Mouse (Mus musculus) frontal cortex, adult (tissue): Measurements from ENCODE around the gene Tomm40l.
"Not testable (repeated sequence)": the region's sequence is repeated elsewhere in the genome, so short reads cannot be mapped to it uniquely, and the experiment has no call there.

Experiments used
- ATAC-seq: cut with Nextera tagmentation; 2 replicates; pipeline ENCODE4 v1.9.2; 2017; ENCODE audit warnings: mild to moderate bottlenecking, moderate library complexity, mixed read lengths; ENCODE audit not compliant: low TSS enrichment

Tomm40l gene

GRCm38 (mm10) chr1:171250680-171251593, 28.6 kb upstream of the Tomm40l start, which contains the start of gene Ndufs2:
TSS of gene Ndufs2 (minus strand) at chr1:171251388.
- ATAC-seq, result peak; percentile 3; the same call in 1 of the 2 replicates

- ATAC-seq, result peak; percentile 51
These were observed 27.7 kb upstream of the Tomm40l start, which contains the start of gene Adamts4 for GRCm38 (mm10) chr1:171249913-171250600. TSS of gene Adamts4 (plus strand) at chr1:171250421.

- 0 out of 2 replicates have a peak, but pooled peaks have one; percentile 5 for ATAC-seq
These were observed 26.3 kb upstream of the Tomm40l start for GRCm38 (mm10) chr1:171248386-171249226.

GRCm38 (mm10) chr1:171247916-171248315, 25.6 kb upstream of the Tomm40l start:
- ATAC-seq, result no peak

GRCm38 (mm10) chr1:171247453-171247841, 25.1 kb upstream of the Tomm40l start:
- ATAC-seq, result no peak

- ATAC-seq, result peak; percentile 89
These were observed 24.6 kb upstream of the Tomm40l start for GRCm38 (mm10) chr1:171246709-171247452.

GRCm38 (mm10) chr1:171245353-171245752, 23.0 kb upstream of the Tomm40l start:
- no peak for ATAC-seq

GRCm38 (mm10) chr1:171241952-171242351, 19.6 kb upstream of the Tomm40l start:
- not testable (repeated sequence) for ATAC-seq

- ATAC-seq, result no peak
These were observed 18.6 kb upstream of the Tomm40l start for GRCm38 (mm10) chr1:171240911-171241310.

- ATAC-seq, result no peak
These were observed 17.9 kb upstream of the Tomm40l start for GRCm38 (mm10) chr1:171239992-171240744.

- ATAC-seq, result peak; percentile 56; the same call in 1 of the 2 replicates
These were observed 16.1 kb upstream of the Tomm40l start for GRCm38 (mm10) chr1:171238463-171238862.

- ATAC-seq, result no peak
These were observed 15.1 kb upstream of the Tomm40l start for GRCm38 (mm10) chr1:171237438-171237837.

- ATAC-seq, result no peak
These were observed 13.5 kb upstream of the Tomm40l start for GRCm38 (mm10) chr1:171235791-171236190.

- ATAC-seq, result no peak
These were observed 12.2 kb upstream of the Tomm40l start for GRCm38 (mm10) chr1:171234538-171234937.

GRCm38 (mm10) chr1:171234126-171234525, 11.8 kb upstream of the Tomm40l start, which contains the start of gene Fcer1g:
TSS of gene Fcer1g (minus strand) at chr1:171234365.
- no peak for ATAC-seq

- ATAC-seq, result no peak
These were observed 10.8 kb upstream of the Tomm40l start for GRCm38 (mm10) chr1:171232800-171233730.

GRCm38 (mm10) chr1:171232348-171232747, 10.0 kb upstream of the Tomm40l start:
- no peak for ATAC-seq

- ATAC-seq, result no peak
These were observed 9.5 kb upstream of the Tomm40l start for GRCm38 (mm10) chr1:171231844-171232243.

GRCm38 (mm10) chr1:171230215-171230614, 7.9 kb upstream of the Tomm40l start:
- no peak for ATAC-seq
